Mouse (Mus musculus): ENCODE results near the gene Ccdc121.

The Ccdc121 gene

DNA sequence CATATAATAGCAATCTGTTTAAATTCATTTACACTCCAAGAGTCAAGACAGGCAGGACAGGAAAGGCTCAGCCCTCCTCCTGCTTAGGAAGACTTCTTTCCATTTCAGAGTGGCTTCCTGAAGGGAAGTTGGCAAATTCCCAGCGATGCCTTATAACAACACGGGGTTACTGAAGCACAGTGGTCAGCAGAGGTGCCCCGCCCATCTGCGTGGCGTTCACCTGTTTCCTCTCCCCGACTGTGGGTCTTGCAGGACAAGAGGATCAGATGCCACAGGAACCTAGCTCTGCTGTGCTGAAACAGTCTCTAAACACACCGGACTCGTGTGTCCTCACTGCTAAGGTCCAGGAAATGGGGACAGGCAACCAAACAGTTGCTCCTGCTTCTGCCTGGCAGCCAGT, 5.9 kb downstream of the Ccdc121 start:
- DNase-seq, result no peak

DNA sequence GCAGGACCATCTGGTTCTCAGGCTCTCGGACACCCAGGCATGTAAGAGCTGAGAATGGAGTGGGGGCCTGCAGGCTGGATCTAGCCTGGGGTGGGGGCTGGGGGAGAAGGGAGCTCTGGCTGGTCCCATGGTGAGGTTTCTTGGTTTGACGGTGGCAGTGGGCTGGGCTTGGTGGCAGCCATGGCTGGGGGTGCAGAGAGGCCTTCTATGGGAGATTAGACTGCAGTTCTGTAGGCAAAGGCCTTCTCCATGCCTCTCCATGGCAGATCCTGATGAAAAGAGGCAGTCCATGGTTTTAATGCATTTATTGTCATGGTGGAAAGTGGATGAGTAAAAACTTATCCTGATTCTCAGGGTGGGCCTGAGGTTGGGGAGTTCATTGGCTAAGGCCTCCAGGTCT, 7.8 kb downstream of the Ccdc121 start:
- DNase-seq, result no peak

- DNase-seq, result no peak
Observed at GRCm38 (mm10) chr1:181484696-181485095, 26.6 kb downstream of the Ccdc121 start.

DNA sequence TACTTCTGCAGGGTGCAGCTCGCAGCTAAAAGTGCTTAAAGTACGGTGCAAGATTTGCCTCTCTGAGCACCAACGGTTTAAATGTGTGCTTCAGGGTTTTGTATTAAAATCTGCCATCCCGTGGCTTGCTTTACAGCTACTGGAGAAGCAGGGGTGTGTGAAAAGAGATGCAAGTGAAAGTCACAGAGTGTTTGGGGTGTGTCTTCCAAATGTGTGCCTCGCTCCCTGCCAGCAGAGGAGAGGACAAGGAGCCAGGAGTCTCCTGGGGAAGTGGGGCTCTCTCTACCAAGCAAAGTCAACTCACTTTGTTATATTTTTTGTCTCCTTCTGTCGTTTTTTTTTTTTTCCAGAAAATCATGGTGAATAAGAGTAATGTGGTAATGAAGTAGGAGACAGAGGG, 34.7 kb downstream of the Ccdc121 start:
- no peak for DNase-seq

GRCm38 (mm10) chr1:181476141-181476540, 35.1 kb downstream of the Ccdc121 start:
- DNase-seq, result no peak

DNA sequence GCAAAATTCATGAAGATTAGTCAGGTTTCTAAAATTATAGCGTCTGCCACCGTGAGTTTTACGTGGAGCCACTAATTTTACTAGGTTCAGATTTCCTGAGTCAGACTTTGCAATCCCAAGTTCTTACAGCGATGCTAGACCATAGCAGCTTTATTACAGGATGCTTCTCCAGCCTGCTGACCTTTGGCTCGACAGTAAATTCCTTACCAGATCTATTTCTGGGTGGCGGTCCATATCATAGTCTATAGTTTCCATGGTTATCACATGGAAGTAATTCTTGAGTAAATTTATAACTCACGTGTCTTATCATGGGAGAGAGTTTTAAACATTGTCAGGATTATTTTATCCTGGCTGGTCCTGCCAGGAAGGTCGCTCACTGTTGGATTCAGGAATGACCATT, 41.8 kb downstream of the Ccdc121 start:
- DNase-seq, result no peak

DNA sequence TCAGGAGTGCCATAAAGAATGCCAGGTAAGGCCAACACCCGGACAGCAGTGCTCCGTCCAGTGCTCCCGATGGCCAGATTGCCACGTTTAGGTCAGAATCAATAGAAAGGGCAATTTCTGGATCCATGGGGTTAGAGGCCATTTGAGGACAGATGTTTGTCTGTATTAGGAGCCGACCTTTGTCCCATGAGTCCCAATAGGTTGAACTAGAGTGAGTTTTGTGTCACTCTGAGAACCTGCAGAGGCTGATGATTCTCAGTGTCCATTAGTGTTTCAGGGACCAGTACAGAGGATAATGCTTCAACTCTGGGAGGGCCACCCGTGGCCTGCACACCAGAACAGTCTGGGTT, 44.0 kb downstream of the Ccdc121 start:
- DNase-seq, result no peak

DNA sequence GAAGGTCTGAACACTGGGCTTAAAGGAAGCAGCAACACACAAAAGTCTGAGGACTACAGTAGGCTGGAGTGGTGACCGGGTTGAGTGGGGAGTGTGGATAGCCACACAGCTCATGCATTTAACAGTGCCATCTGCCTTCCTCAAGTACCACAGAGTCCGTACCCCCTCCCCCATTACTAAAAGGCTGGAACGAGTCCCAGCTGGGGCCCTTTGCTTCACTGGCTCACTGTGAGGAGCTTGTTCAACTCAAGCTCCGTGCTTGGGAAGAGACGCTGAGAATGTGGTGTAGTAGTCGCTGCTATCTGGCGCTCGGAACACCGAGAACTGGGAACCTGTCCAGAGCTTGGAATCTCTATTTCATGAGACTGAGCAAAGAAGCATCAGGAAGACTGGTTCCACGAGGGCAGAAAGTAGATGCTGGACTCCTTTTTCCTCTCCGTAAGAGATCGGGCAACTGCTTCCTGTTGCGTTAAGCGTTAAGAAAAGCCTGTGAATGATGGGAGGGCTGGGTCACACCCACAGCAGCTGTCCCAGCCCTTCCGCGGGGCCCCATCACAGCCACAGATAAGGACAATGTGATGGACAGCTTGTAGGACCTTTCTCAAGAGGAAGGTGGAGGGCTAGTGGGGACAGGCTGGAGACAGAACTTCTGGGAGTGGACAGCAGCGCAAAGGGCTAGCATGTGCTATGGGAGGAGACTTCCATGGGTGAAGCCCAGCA, 44.5 kb downstream of the Ccdc121 start:
- no peak for DNase-seq

DNA sequence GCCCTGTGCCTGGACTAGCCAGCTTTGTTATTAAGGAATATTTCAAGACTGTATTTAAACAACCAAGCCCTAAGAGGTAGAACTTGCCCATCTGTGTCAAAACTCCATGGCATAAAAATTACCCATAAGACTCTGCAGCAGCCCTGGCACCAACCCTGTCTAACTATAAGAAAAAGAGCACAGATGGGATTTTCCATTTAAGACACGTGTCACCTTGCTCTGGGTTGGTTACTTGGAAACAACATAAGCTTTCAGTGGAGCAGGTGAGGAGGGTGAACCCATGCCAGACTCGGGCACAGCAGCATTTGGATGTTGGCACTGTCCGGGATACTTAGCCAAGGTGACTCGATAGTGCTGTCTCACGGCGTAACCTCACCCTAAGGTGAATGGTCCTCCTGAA, 45.2 kb downstream of the Ccdc121 start:
- DNase-seq, result no peak

DNA sequence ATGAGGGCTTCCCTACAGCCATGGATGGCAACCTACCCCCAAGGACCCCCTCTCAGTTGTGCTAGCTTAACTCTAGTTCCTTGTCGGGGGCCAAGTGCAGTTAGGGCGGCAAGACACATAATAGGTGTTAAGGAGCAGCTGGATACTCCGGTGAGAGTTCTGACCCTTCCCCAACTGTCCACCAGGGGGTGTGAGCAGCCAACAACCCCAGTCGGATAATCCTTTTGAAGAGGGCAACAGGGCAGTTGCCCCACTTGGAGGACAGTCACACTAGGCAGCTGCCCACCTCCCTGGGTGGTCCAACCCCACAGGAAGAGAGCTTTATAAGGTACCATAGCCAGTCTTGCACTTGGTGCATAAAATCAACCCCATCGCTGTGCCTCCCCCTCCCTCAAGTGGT, 46.2 kb downstream of the Ccdc121 start:
- no peak for DNase-seq

DNA sequence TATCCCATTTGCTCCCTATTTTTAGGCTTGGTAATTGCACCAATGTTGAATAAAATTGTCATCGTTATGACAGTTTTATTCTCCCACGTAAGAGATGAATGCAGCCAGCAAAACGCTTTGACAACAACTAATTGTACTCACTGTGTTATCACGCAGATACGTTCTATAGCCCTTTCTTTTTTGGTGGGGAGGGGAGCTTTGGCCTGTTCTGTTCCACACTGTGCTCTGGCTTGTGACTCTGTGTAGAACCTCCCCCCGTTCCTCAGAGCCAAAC, 48.4 kb downstream of the Ccdc121 start:
- DNase-seq, result no peak

DNA sequence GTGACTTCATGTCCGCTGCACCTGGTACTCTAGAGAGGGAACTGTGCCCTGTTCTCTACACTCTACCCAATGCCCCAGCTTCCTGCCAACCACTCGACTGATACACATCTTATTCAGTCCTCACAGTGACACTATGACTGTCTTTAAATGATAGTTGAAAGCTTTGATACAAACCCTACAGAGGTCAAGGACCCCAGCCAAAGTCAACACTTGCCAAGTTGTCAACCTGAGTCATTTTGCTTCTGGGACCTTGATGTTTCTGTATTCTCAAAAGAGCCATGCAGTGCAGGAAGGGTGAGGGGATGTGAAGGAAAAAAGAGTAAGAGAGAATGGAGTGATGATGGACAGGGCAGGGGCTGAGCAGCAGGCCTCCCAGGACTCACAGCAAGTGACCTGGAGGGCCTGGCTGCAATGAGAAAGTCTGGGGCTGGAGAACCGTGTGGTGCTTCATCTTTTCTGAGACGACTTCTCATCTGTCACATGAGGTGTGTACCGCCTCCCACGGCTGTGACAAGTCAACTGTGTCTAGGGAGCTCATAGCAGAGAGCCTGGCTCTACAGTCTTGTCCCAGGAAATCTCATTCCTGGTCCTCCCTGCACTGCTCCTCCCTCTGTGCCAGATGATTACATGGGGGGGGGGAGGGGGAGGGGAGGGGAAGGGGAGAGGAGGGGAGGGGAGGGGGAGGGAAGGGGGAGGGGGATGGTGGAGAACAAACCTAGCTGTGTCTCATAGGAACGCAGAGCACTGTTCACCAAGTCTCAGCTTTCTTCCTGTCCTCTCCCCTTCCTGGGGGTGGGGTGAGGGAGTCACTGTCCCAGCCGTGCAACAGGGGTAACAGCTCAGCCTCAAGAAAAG, 49.0 kb downstream of the Ccdc121 start:
- DNase-seq, result no peak

DNA sequence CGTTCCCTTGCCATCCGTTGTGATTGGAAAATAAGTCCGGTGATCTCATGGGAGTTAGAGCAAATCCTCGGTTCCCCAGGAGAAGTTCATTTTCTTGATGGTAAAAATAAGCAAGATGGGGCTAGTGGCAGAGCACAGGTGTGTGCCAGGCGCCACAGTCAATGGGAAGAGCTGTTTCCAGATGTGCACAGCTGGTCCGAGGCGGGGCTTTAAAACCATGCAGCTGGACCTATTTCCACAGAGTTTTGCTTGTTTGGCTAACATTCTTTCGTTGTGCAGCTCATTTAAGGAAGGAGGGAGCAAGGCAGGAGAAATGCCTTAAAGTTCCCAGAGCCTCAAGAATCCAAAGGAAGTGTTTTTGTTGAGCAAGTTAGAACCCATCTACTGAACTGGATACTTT, 49.8 kb downstream of the Ccdc121 start:
- no peak for DNase-seq

GRCm38 (mm10) chr1:181460283-181460682, 51.0 kb downstream of the Ccdc121 start:
- no peak for DNase-seq
